8 mouse cellular contexts compared by ENCODE assay signal in genomic region chr7:81134614-81135067, GRCm38 (mm10). TPM values are rescaled to one million over a fixed set of nuclear protein-coding genes. Genes with fewer than 3 reads are reported as not detected.
DNase-seq lines count a peak whose midpoint lies in the region; ATAC-seq lines count a peak whose summit lies in the region.

No protein-coding gene starts in this region.

- ATAC-seq in heart, embryonic 12.5 days (ENCODE audit: insufficient number of reproducible peaks, low FRiP score), result peak; percentile 88
- peak; percentile 71 for ATAC-seq in kidney, embryonic 14.5 days (ENCODE audit: low FRiP score, low TSS enrichment)
- peak; percentile 85 for ATAC-seq in limb, embryonic 12.5 days (ENCODE audit: insufficient number of reproducible peaks, insufficient read depth, low FRiP score, low TSS enrichment, low read depth)
- ATAC-seq in midbrain, embryonic 11.5 days (ENCODE audit: low FRiP score), result 0 out of 2 replicates have a peak, but pooled peaks have one; percentile 24
- peak; percentile 83 for ATAC-seq in stomach, embryonic 16.5 days (ENCODE audit: insufficient read depth, low FRiP score)

- H3K27me3 ChIP-seq in heart, embryonic 12.5 days (replicated peaks), result no peaks in the 10 kb centered on the region
- no peaks in the 10 kb centered on the region for H3K27me3 ChIP-seq in kidney, embryonic 14.5 days (ENCODE audit: control insufficient read depth, insufficient read depth, low read length)
- H3K27me3 ChIP-seq in limb, embryonic 12.5 days, result no peaks in the 10 kb centered on the region
- H3K27me3 ChIP-seq in midbrain, embryonic 11.5 days (ENCODE audit: control insufficient read depth, insufficient read depth, low read length), result no peaks in the 10 kb centered on the region
- no peaks in the 10 kb centered on the region for H3K27me3 ChIP-seq in stomach, embryonic 16.5 days (ENCODE audit: control insufficient read depth, insufficient read depth, low read length)

- H3K9me3 ChIP-seq in heart, embryonic 12.5 days (replicated peaks), result no peaks in the 10 kb centered on the region
- H3K9me3 ChIP-seq in kidney, embryonic 14.5 days (ENCODE audit: control insufficient read depth, low read length), result no peaks in the 10 kb centered on the region
- H3K9me3 ChIP-seq in limb, embryonic 12.5 days, result no peaks in the 10 kb centered on the region
- H3K9me3 ChIP-seq in midbrain, embryonic 11.5 days (ENCODE audit: control insufficient read depth, low read length), result no peaks in the 10 kb centered on the region
- no peaks in the 10 kb centered on the region for H3K9me3 ChIP-seq in stomach, embryonic 16.5 days (replicated peaks; ENCODE audit: control insufficient read depth, low read length)

- DNase-seq in adrenal gland, postnatal 36 days, result peak; percentile 78 to 87
- DNase-seq in fibroblast of lung, adult 2 months (ENCODE audit: low read depth), result peak; percentile 86
- DNase-seq in midbrain, embryonic 11.5 days (ENCODE audit: low spot score, missing footprints), result peak; percentile 90
- no peak for DNase-seq in spleen, postnatal 36 days (ENCODE audit: low spot score in 2 of 2)

- peak overlapping the region; percentile 52; the same call in 1 of the 2 replicates for H3K9ac ChIP-seq in heart, embryonic 12.5 days
- no peak overlapping the region for H3K9ac ChIP-seq in kidney, embryonic 14.5 days (ENCODE audit: low read depth, low read length)
- no peak overlapping the region; the same call in 1 of the 2 replicates for H3K9ac ChIP-seq in limb, embryonic 12.5 days (replicated peaks)
- H3K9ac ChIP-seq in midbrain, embryonic 11.5 days (ENCODE audit: low read length), result no peak overlapping the region
- H3K9ac ChIP-seq in stomach, embryonic 16.5 days (ENCODE audit: low read length), result peak overlapping the region; percentile 43

- H3K4me1 ChIP-seq in heart, embryonic 12.5 days (replicated peaks), result peaks cover 47% of the 10 kb centered on the region
- H3K4me1 ChIP-seq in kidney, embryonic 14.5 days (ENCODE audit: control insufficient read depth, insufficient read depth, low read length), result peaks cover 20% of the 10 kb centered on the region; the same call in 1 of the 2 replicates
- H3K4me1 ChIP-seq in limb, embryonic 12.5 days (replicated peaks), result peaks cover 44% of the 10 kb centered on the region
- H3K4me1 ChIP-seq in midbrain, embryonic 11.5 days (ENCODE audit: control insufficient read depth, insufficient read depth, low read length), result peaks cover 4% of the 10 kb centered on the region
- peaks cover 18% of the 10 kb centered on the region for H3K4me1 ChIP-seq in stomach, embryonic 16.5 days (ENCODE audit: control insufficient read depth, insufficient read depth, low read length)

- no peaks in the 10 kb centered on the region for H3K36me3 ChIP-seq in heart, embryonic 12.5 days
- H3K36me3 ChIP-seq in kidney, embryonic 14.5 days (ENCODE audit: control insufficient read depth, insufficient read depth, low read length), result no peaks in the 10 kb centered on the region
- no peaks in the 10 kb centered on the region for H3K36me3 ChIP-seq in limb, embryonic 12.5 days
- H3K36me3 ChIP-seq in midbrain, embryonic 11.5 days (ENCODE audit: control insufficient read depth, insufficient read depth, low read length), result no peaks in the 10 kb centered on the region
- H3K36me3 ChIP-seq in stomach, embryonic 16.5 days (ENCODE audit: control insufficient read depth, insufficient read depth, low read length), result no peaks in the 10 kb centered on the region

- H3K4me3 ChIP-seq in heart, embryonic 12.5 days, result peak overlapping the region; percentile 5
- no peak overlapping the region for H3K4me3 ChIP-seq in kidney, embryonic 14.5 days (ENCODE audit: low read length)
- peak overlapping the region; percentile 23; the same call in 1 of the 2 replicates for H3K4me3 ChIP-seq in limb, embryonic 12.5 days (replicated peaks)
- no peak overlapping the region for H3K4me3 ChIP-seq in midbrain, embryonic 11.5 days (ENCODE audit: low read depth, low read length)
- peak overlapping the region; percentile 23; the same call in 1 of the 2 replicates for H3K4me3 ChIP-seq in stomach, embryonic 16.5 days (replicated peaks; ENCODE audit: low read length)

- peak overlapping the region; percentile 76 for H3K27ac ChIP-seq in heart, embryonic 12.5 days (ENCODE audit: poor library complexity, severe bottlenecking)
- no peak overlapping the region for H3K27ac ChIP-seq in kidney, embryonic 14.5 days (ENCODE audit: low read depth, low read length)
- peak overlapping the region; percentile 66 for H3K27ac ChIP-seq in limb, embryonic 12.5 days
- H3K27ac ChIP-seq in midbrain, embryonic 11.5 days (ENCODE audit: low read depth, low read length), result no peak overlapping the region
- H3K27ac ChIP-seq in stomach, embryonic 16.5 days (ENCODE audit: low read length), result peak overlapping the region; percentile 47

- peak overlapping the region; percentile 52 for H3K4me2 ChIP-seq in heart, embryonic 12.5 days
- H3K4me2 ChIP-seq in kidney, embryonic 14.5 days (replicated peaks; ENCODE audit: low read depth, low read length), result peak overlapping the region; percentile 19
- H3K4me2 ChIP-seq in limb, embryonic 12.5 days, result peak overlapping the region; percentile 51
- no peak overlapping the region for H3K4me2 ChIP-seq in midbrain, embryonic 11.5 days
- H3K4me2 ChIP-seq in stomach, embryonic 16.5 days (ENCODE audit: low read depth, low read length), result peak overlapping the region; percentile 55

- WGBS in heart, embryonic 12.5 days, result 11% methylated on average over 9 of the region's 9 CpGs
- WGBS in kidney, embryonic 14.5 days, result 12% methylated on average over 9 of the region's 9 CpGs
- 6% methylated on average over 9 of the region's 9 CpGs for WGBS in limb, embryonic 12.5 days
- WGBS in midbrain, embryonic 11.5 days, result 42% methylated on average over 9 of the region's 9 CpGs
- 4% methylated on average over 9 of the region's 9 CpGs for WGBS in stomach, embryonic 16.5 days

RNA-seq across cellular contexts. Expression of gene Slc28a1, which starts 20.0 kb away (rescaled TPM):
- under 1 TPM; 0.13 to 0.17 TPM for total RNA-seq in adrenal gland, postnatal 36 days (2021)
- polyA plus RNA-seq in heart, embryonic 12.5 days (2016; fragmentation: Nextera tagmentation; extraction: Ambion mirVana), result 0.14 and 0.26 TPM in 2 replicates
- 0.41 TPM in 1 of 2 replicates, not detected in the other for polyA plus RNA-seq in kidney, embryonic 14.5 days (2014; fragmentation: Nextera tagmentation; extraction: Ambion mirVana)
- polyA plus RNA-seq in limb, embryonic 12.5 days (2016; fragmentation: Nextera tagmentation; extraction: Ambion mirVana), result not detected in 2 replicates
- polyA plus RNA-seq in midbrain, embryonic 11.5 days (2014; fragmentation: Nextera tagmentation; extraction: Ambion mirVana), result 0.06 and 0.07 TPM in 2 replicates
- polyA plus RNA-seq in stomach, embryonic 16.5 days (2015; fragmentation: Nextera tagmentation; extraction: Ambion mirVana), result 0.61 and 0.77 TPM in 2 replicates

Comparison
In these comparisons a context has a peak if more than half of its experiments do, and no peak if none do; other contexts are left out.
1. DNase-seq: peak in adrenal gland, postnatal 36 days (2 of 2), fibroblast of lung, adult 2 months (single experiment) and midbrain, embryonic 11.5 days (single experiment); none in spleen, postnatal 36 days (0 of 2).
2. ATAC-seq: peak in every context shown above with its lines; median percentile 88 in heart, embryonic 12.5 days; 85 in limb, embryonic 12.5 days; 83 in stomach, embryonic 16.5 days; 71 in kidney, embryonic 14.5 days; 24 in midbrain, embryonic 11.5 days.
3. H3K27ac ChIP-seq: peak in heart, embryonic 12.5 days (single experiment), limb, embryonic 12.5 days (single experiment) and stomach, embryonic 16.5 days (single experiment); none in kidney, embryonic 14.5 days (single experiment) and midbrain, embryonic 11.5 days (single experiment).
4. H3K4me3 ChIP-seq: peak in heart, embryonic 12.5 days (single experiment), limb, embryonic 12.5 days (single experiment) and stomach, embryonic 16.5 days (single experiment); none in kidney, embryonic 14.5 days (single experiment) and midbrain, embryonic 11.5 days (single experiment).
5. H3K9ac ChIP-seq: peak in heart, embryonic 12.5 days (single experiment) and stomach, embryonic 16.5 days (single experiment); none in kidney, embryonic 14.5 days (single experiment), limb, embryonic 12.5 days (single experiment) and midbrain, embryonic 11.5 days (single experiment).